Mouse (Mus musculus): ENCODE results near the gene Zfp263.

GRCm38 (mm10) chr16:3776365-3776764, 32.5 kb downstream of the Zfp263 start:
- no peak for TF ChIP-seq POLR2AphosphoS5 (IDR thresholded peaks at IDR 0.05; ENCODE audit: insufficient replicate concordance, low read depth, low read length)
- no peak for TF ChIP-seq CTCF (IDR thresholded peaks at IDR 0.05; ENCODE audit: low read depth, low read length)
- no peak for TF ChIP-seq GATA1 (IDR thresholded peaks at IDR 0.05; ENCODE audit: borderline replicate concordance, low read length)
- no peak for TF ChIP-seq GATA2 (IDR thresholded peaks at IDR 0.05; ENCODE audit: borderline replicate concordance, low read depth, low read length)

Measured in G1E (cell line).